Mouse (Mus musculus) forebrain, embryonic 12.5 days (tissue): ENCODE measurements around the gene Atcay. TPM values are rescaled to one million over a fixed set of nuclear protein-coding genes. Genes with fewer than 3 reads are reported as not detected.
A peak's percentile ranks its signal among the peaks of the same experiment; 100 is the strongest.

Experiments
- ATAC-seq: fragments of 200-750 bp; cut with Nextera tagmentation; 2 replicates; pipeline ENCODE4 v1.8.0; 2017; ENCODE audit warnings: moderate TSS enrichment; ENCODE audit not compliant: low FRiP score
- H3K27ac ChIP-seq: fragments of 300-500 bp; sonication (generic); 2 replicates; pipeline ENCODE4 v1.5.1; 2016; ENCODE audit warnings: mild to moderate bottlenecking
- H3K27me3 ChIP-seq: fragments of 300-500 bp; sonication (generic); 2 replicates; pipeline ENCODE4 v1.6.1; 2016; ENCODE audit warnings: mild to moderate bottlenecking
- H3K36me3 ChIP-seq: fragments of 300-500 bp; sonication (generic); replicated peaks from 2 replicates; pipeline ENCODE4 v1.6.1; 2016; ENCODE audit warnings: mild to moderate bottlenecking
- H3K4me1 ChIP-seq: fragments of 300-500 bp; sonication (generic); 2 replicates; pipeline ENCODE4 v1.6.1; 2016
- H3K4me2 ChIP-seq: fragments of 300-500 bp; sonication (generic); 2 replicates; pipeline ENCODE4 v1.6.1; 2016; ENCODE audit warnings: mild to moderate bottlenecking, moderate library complexity
- H3K4me3 ChIP-seq: fragments of 300-500 bp; sonication (generic); replicated peaks from 2 replicates; pipeline ENCODE4 v1.5.1; 2016; ENCODE audit warnings: mild to moderate bottlenecking
- H3K9ac ChIP-seq: fragments of 300-500 bp; sonication (generic); 2 replicates; pipeline ENCODE4 v1.6.1; 2016; ENCODE audit warnings: mild to moderate bottlenecking
- H3K9me3 ChIP-seq: fragments of 300-500 bp; sonication (generic); 2 replicates; pipeline ENCODE4 v1.6.1; 2016
- WGBS: fragments of 180-500 bp; shearing (Covaris S2); methylation state at CpG from one replicate; pipeline ENCODE4 v1.1.7; 2016; 5-methylcytosine and 5-hydroxymethylcytosine counted together
- polyA plus RNA-seq: library from polyadenylated mRNA; unstranded; fragments of >200 nt; fragmentation: Nextera tagmentation; extraction: Ambion mirVana; gene quantifications from 2 replicates; pipeline ENCODE4 v1.2.1, GENCODE M21; 2016

Gene Atcay
- 31.8 and 33.9 TPM in 2 replicates for polyA plus RNA-seq

- peak within 1 kb of the TSS; percentile 82 for H3K9ac ChIP-seq
- H3K9me3 ChIP-seq = no peaks in the 10 kb centered on the region
- peaks cover 53% of the 10 kb centered on the region for H3K4me1 ChIP-seq
- 4% methylated on average over 27 of the region's 27 CpGs for WGBS
- H3K4me3 ChIP-seq = peak within 1 kb of the TSS; percentile 63
- ATAC-seq = peak; percentile 88
- H3K27me3 ChIP-seq = peaks cover 35% of the 10 kb centered on the region
- H3K4me2 ChIP-seq = peak within 1 kb of the TSS; percentile 60
- H3K36me3 ChIP-seq = no peaks in the 10 kb centered on the region
- peak within 1 kb of the TSS; percentile 81 for H3K27ac ChIP-seq
Observed at GRCm38 (mm10) chr10:81230438-81231332, at the start of gene Atcay. Atcay (minus strand) TSS chr10:81230833.

DNA sequence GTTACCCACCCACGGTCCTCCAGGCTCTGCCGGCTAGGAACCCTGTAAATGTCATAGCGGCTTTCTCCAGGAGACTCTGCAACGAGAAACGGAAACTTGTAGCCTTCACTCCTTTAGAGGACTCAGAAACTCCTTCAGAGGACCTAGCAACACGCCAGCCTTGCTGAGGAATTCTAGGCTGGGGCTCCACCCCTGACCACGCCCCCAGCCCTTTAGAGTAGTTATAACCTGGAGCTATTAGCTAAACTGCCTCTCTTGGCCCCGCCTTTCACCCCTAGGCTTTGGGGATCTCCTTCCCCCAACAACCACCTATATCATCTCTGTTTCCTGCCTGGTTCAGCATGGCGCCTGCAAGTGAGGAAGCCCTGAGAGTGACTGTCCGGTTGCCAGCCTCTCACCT is 48.9 kb upstream of the Atcay start:
- 0 out of 2 replicates have a peak, but pooled peaks cover 3% of the 10 kb centered on the region for H3K36me3 ChIP-seq
- no peak overlapping the region for H3K27ac ChIP-seq
- H3K4me1 ChIP-seq = 0 out of 2 replicates have a peak, but pooled peaks cover 5% of the 10 kb centered on the region
- 56% methylated on average over 10 of the region's 10 CpGs for WGBS
- H3K4me3 ChIP-seq = no peak overlapping the region
- ATAC-seq = no peak
- H3K4me2 ChIP-seq = no peak overlapping the region
- no peak overlapping the region for H3K9ac ChIP-seq
- H3K9me3 ChIP-seq = 0 out of 2 replicates have a peak, but pooled peaks cover 3% of the 10 kb centered on the region
- H3K27me3 ChIP-seq = peaks cover 24% of the 10 kb centered on the region

- no peak overlapping the region for H3K4me2 ChIP-seq
- no peak overlapping the region for H3K27ac ChIP-seq
- 0 out of 2 replicates have a peak, but pooled peaks cover 3% of the 10 kb centered on the region for H3K9me3 ChIP-seq
- WGBS = 77% methylated on average over 22 of the region's 22 CpGs
- H3K36me3 ChIP-seq = peaks cover 18% of the 10 kb centered on the region
- H3K4me1 ChIP-seq = 0 out of 2 replicates have a peak, but pooled peaks cover 3% of the 10 kb centered on the region
- H3K4me3 ChIP-seq = no peak overlapping the region
- H3K9ac ChIP-seq = no peak overlapping the region
- ATAC-seq = no peak
- 0 out of 2 replicates have a peak, but pooled peaks cover 6% of the 10 kb centered on the region for H3K27me3 ChIP-seq
Observed at GRCm38 (mm10) chr10:81277676-81278075, 47.0 kb upstream of the Atcay start.

DNA sequence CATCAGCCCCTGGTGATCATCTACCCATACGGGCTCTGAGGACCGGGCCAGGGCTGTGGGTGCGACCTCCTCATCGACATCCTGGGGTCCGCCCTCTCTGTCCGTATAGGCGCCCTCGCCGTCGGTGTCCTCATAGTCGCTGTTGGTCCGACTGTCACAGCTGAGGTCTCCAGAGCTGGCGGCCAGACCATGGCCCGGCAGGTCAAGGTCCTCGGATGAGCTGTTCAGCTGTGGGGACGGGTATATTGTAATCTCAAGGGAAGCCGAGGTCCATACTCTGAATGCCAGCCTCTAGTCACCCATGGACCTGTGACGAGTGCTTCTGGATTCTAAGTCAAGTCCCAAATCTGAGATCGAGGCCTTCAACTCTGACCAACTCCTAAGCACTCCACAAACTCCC is 43.2 kb upstream of the Atcay start:
- H3K4me1 ChIP-seq = peaks cover 4% of the 10 kb centered on the region
- WGBS = 95% methylated on average over 19 of the region's 19 CpGs
- no peak overlapping the region for H3K27ac ChIP-seq
- no peak overlapping the region for H3K4me2 ChIP-seq
- H3K4me3 ChIP-seq = no peak overlapping the region
- H3K9me3 ChIP-seq = 0 out of 2 replicates have a peak, but pooled peaks cover 3% of the 10 kb centered on the region
- no peak for ATAC-seq
- no peak overlapping the region for H3K9ac ChIP-seq
- H3K27me3 ChIP-seq = no peaks in the 10 kb centered on the region
- H3K36me3 ChIP-seq = peaks cover 40% of the 10 kb centered on the region

DNA sequence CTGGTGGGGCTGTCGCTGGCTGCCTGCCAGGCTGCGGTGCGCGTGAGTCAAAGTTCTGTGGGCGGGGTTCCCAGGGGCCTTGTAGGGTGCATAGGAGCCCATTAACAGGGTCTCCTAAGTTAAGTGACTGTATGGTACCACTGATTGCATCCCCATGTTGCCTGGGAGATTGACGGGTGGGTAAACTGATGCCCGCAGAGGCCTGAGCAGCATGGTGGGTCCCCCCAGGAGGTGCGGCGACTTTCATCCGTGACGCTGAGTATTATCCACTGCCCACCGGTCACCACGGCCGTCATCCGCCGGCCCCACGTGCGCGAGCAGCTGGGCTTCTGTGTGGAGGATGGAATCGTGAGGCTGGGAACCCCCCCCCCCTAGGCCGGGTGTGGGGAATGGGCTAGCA is 41.7 kb upstream of the Atcay start:
- H3K4me2 ChIP-seq = no peak overlapping the region
- H3K27ac ChIP-seq = no peak overlapping the region
- no peak overlapping the region for H3K4me3 ChIP-seq
- 0 out of 2 replicates have a peak, but pooled peaks cover 3% of the 10 kb centered on the region for H3K9me3 ChIP-seq
- ATAC-seq = no peak
- WGBS = 96% methylated on average over 21 of the region's 21 CpGs
- no peak overlapping the region for H3K9ac ChIP-seq
- peaks cover 40% of the 10 kb centered on the region for H3K36me3 ChIP-seq
- H3K4me1 ChIP-seq = peaks cover 10% of the 10 kb centered on the region
- no peaks in the 10 kb centered on the region for H3K27me3 ChIP-seq

DNA sequence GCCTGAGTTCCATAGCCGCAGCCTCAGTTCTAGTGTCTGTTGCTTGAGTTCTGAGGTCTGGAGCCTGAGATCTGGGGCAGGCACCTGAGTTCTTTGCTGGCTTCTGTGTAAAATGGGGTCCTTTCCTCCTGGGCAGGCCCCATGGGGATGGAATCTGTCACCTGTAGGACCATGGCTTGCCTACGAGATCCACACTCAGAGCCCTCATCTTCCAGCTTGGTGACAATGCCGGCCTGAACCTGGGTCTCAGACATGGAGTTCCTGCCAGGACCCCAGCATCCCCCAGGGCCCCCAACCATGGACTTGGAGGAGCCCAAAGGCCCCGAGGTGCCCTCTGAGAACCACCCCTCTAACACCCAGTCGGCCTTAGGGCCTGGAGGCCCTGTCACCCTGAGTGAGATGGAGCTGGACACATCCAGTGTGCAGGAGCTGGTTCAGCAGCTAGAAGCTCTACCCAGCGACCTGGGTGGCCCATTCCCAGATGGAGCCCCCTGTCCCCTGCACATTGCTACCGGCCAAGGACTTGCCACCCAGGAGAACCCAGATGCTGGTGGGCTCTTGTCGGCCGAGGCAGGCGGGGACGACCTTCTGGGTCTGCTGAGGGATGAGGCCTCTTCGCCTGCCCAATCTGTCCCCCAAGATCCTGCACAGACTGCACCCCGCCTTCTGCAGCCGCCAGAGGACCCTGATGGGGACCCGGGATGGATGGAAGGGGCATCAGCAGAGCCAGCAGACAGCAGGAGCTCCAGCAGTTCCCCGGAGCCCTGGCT is 38.2 kb upstream of the Atcay start:
- no peaks in the 10 kb centered on the region for H3K27me3 ChIP-seq
- H3K36me3 ChIP-seq = peaks cover 51% of the 10 kb centered on the region
- H3K9ac ChIP-seq = peak overlapping the region; percentile 69
- ATAC-seq = no peak
- H3K9me3 ChIP-seq = no peaks in the 10 kb centered on the region
- peak overlapping the region; percentile 51 for H3K4me3 ChIP-seq
- H3K27ac ChIP-seq = no peak overlapping the region
- H3K4me2 ChIP-seq = peak overlapping the region; percentile 53
- WGBS = 85% methylated on average over 16 of the region's 16 CpGs
- H3K4me1 ChIP-seq = peaks cover 19% of the 10 kb centered on the region

- no peak overlapping the region for H3K27ac ChIP-seq
Observed at GRCm38 (mm10) chr10:81268056-81268455, 37.4 kb upstream of the Atcay start.

DNA sequence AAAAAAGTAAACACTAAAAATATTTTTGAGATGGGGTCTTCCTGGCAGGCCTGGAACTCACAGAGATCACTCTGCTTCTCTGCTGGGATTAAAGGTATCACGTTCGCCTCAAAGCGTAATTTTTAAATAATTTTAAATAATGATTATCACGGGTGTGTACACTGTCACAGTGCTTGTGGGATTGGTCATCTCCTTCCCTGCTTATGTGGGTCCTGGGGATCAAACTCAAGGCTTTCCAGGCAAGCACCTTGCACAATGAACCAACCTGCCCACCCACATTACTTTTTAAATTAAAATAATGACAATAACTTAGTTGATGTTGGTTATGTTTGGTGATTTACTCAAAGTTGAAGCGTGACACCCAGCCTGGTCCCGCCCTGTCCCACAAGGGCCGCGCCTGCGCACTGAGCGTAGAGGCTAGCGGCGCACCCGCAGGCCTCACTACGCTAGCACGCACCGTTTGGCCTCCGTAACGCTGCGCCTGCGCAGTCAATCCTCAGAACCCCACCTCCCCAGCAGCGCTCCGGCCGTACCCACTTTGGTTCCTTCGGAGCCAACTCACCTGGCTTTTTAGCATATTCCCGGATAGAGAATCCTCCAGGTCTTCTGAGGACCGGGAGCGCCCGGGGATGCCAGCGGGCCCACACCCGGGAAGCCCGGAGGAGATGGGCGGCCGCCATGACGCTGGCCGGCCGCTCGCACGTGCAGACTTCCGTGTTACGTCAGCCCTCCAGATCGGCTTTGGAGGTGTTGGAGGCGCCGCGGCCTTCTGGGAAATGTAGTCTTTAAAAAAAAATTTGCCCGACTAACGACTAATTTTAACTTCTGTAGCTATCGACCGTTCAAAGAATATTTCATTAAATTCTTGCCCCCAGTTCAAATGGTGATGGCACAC is 35.8 kb upstream of the Atcay start, which contains the start of the genes Mrpl54 and Apba3:
Mrpl54 (minus strand) TSS at position 724 of the 895 bp plus-strand sequence.
Apba3 (plus strand) TSS at position 750 of the 895 bp plus-strand sequence.
- peak; percentile 94 for ATAC-seq
- Histone ChIP-seq H3K9me3 (no peaks in the 10 kb centered on the region), H3K27me3 (no peaks in the 10 kb centered on the region), H3K4me2 (peak within 1 kb of the TSS; percentile 69), H3K36me3 (peaks cover 46% of the 10 kb centered on the region), H3K4me3 (peak within 1 kb of the TSS; percentile 67), H3K9ac (peak within 1 kb of the TSS; percentile 68), H3K27ac (peak within 1 kb of the TSS; percentile 78), H3K4me1 (peaks cover 19% of the 10 kb centered on the region)
- under 1% methylated on average over 48 of the region's 48 CpGs for whole genome bisulfite sequencing

More at GRCm38 (mm10) chr10:81268056-81268455, 37.4 kb upstream of the Atcay start:
- Histone ChIP-seq H3K9me3 (no peaks in the 10 kb centered on the region), H3K27me3 (no peaks in the 10 kb centered on the region), H3K4me2 (peak overlapping the region; percentile 53), H3K36me3 (peaks cover 51% of the 10 kb centered on the region), H3K4me3 (peak overlapping the region; percentile 51), H3K4me1 (peaks cover 19% of the 10 kb centered on the region), H3K9ac (peak overlapping the region; percentile 69)
- WGBS = 7% methylated on average over 23 of the region's 23 CpGs
- ATAC-seq = peak; percentile 53

DNA sequence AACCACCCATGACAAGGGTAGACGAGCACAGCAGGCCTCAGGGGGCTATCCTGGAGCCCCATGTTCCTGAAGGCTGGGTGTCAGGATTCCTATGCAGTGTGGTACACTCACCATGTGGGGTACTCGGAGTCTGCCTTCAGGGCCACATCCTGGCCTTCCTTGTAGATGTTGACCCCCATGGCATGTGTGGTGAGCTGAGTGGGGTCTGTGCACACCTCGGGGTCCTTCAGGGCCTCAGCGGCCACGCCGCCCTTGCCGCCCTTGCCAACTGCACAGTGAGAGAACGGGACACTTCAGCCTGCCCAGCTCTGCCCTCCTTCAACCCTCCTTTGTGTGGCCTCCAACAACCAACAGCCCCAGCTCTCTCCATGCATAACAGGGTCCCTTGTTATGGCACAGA is 34.9 kb upstream of the Atcay start:
- H3K4me1 ChIP-seq = peaks cover 19% of the 10 kb centered on the region
- peak; percentile 6; the same call in 1 of the 2 replicates for ATAC-seq
- peak overlapping the region; percentile 67 for H3K4me3 ChIP-seq
- no peaks in the 10 kb centered on the region; the same call in 1 of the 2 replicates for H3K9me3 ChIP-seq
- no peaks in the 10 kb centered on the region; the same call in 1 of the 2 replicates for H3K27me3 ChIP-seq
- H3K27ac ChIP-seq = no peak overlapping the region
- no peak overlapping the region for H3K9ac ChIP-seq
- 94% methylated on average over 8 of the region's 8 CpGs for WGBS
- peak overlapping the region; percentile 69 for H3K4me2 ChIP-seq
- peaks cover 46% of the 10 kb centered on the region for H3K36me3 ChIP-seq

- no peak for ATAC-seq
- Histone ChIP-seq H3K9ac (no peak overlapping the region), H3K27ac (no peak overlapping the region), H3K4me3 (no peak overlapping the region), H3K9me3 (no peaks in the 10 kb centered on the region; the same call in 1 of the 2 replicates), H3K36me3 (peaks cover 45% of the 10 kb centered on the region), H3K4me1 (peaks cover 33% of the 10 kb centered on the region), H3K4me2 (no peak overlapping the region), H3K27me3 (peaks cover 43% of the 10 kb centered on the region)
- WGBS = 94% methylated on average over 4 of the region's 4 CpGs
Observed at GRCm38 (mm10) chr10:81261025-81261424, 30.4 kb upstream of the Atcay start.

DNA sequence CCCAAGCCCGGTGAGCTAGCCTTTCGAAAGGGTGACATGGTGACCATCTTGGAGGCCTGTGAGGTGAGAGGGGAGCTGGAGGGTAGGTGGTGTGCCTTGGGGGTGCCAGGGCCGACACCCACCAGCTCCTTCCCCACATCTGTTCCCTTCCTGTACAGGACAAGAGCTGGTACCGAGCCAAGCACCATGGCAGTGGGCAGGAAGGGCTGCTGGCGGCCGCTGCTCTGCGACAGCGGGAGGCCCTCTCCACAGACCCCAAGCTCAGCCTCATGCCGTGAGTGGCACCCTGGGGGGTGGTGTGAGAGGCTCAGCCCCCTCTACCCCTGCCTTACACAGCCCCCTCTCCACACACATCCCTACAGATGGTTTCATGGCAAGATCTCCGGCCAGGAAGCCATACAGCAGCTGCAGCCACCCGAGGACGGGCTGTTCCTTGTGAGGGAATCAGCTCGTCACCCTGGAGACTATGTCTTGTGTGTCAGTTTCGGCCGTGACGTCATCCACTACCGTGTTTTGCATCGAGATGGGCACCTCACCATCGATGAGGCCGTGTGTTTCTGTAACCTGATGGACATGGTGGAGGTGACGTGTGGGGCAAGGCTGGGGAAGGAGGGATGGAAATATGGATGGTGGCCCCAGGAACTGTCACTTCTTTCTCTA is 28.7 kb upstream of the Atcay start:
- peaks cover 57% of the 10 kb centered on the region for H3K27me3 ChIP-seq
- 56% methylated on average over 21 of the region's 21 CpGs for WGBS
- no peak for ATAC-seq
- peaks cover 24% of the 10 kb centered on the region for H3K4me1 ChIP-seq
- no peak overlapping the region for H3K4me2 ChIP-seq
- H3K27ac ChIP-seq = no peak overlapping the region
- no peak overlapping the region for H3K4me3 ChIP-seq
- H3K9me3 ChIP-seq = no peaks in the 10 kb centered on the region; the same call in 1 of the 2 replicates
- H3K9ac ChIP-seq = peak overlapping the region; percentile 29; the same call in 1 of the 2 replicates
- H3K36me3 ChIP-seq = peaks cover 33% of the 10 kb centered on the region
